Mouse (Mus musculus): ENCODE results near the gene Gm45234. TPM values are rescaled to one million over a fixed set of nuclear protein-coding genes. Genes with fewer than 3 reads are reported as not detected.
A peak's percentile ranks its signal among the peaks of the same experiment; 100 is the strongest.

Gene Gm45234
- polyA plus RNA-seq, 1 experiment from 2014 or later = not detected

DNA sequence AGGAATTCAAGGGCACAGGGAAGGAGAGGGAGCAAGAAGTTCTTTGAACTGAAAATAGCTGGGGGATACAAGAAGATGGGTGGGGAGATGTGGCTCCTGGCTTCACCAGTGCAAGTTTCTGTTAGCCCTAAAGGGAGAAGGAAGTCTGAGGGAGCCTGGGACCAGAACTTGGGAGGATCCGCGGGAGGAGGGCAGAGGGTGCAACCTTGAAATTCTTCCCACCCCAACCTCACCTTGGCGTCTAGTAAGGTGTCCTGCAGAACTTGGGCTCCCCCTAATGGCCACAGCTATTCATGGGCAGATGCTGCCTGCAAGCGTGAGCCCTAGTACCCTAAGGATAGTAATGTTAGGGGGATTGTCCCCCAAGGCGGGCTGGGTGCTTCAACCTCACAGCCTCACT, 3.4 kb upstream of the Gm45234 start:
- no peak for ATAC-seq (ENCODE audit: low FRiP score, low read depth)
- H3K4me3 ChIP-seq = no peak overlapping the region
- no peak overlapping the region for H3K9ac ChIP-seq
- WGBS = 1% methylated on average over 5 of the region's 5 CpGs
- no peaks in the 10 kb centered on the region for H3K36me3 ChIP-seq
- peak overlapping the region; percentile 88; the same call in 1 of the 2 replicates for H3K4me2 ChIP-seq
- H3K4me1 ChIP-seq (replicated peaks) = peaks cover 39% of the 10 kb centered on the region
- H3K27me3 ChIP-seq = no peaks in the 10 kb centered on the region
- peak overlapping the region; percentile 98 for H3K27ac ChIP-seq (replicated peaks)
- no peaks in the 10 kb centered on the region for H3K9me3 ChIP-seq

DNA sequence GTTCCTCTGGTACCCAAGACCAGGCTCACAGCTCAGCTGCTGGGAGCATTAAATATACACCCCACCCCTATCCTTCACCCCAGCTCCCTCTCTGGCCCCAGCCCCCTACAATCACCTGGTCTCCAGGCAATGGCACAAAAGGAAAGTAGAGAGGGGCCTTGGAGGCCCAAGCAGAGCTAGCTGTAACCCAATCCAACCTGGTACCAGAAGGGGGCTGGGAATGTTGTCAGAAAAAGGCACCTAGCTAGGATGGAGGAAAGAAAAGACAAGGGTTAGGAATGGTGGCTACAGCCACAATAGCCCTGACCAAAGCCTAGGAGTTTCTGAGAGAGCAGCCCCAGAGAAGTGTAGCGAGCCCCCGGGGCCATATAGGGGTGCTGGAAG, 3.0 kb upstream of the Gm45234 start:
- ATAC-seq (ENCODE audit: low FRiP score, low read depth) = no peak
- Histone ChIP-seq H3K4me3 (no peak overlapping the region), H3K9me3 (no peaks in the 10 kb centered on the region), H3K4me2 (peak overlapping the region; percentile 88), H3K4me1 (replicated peaks) (peaks cover 43% of the 10 kb centered on the region), H3K9ac (peak overlapping the region; percentile 24; the same call in 1 of the 2 replicates), H3K36me3 (no peaks in the 10 kb centered on the region), H3K27me3 (no peaks in the 10 kb centered on the region), H3K27ac (replicated peaks) (peak overlapping the region; percentile 98)
- WGBS = 43% methylated on average over 2 of the region's 2 CpGs

DNA sequence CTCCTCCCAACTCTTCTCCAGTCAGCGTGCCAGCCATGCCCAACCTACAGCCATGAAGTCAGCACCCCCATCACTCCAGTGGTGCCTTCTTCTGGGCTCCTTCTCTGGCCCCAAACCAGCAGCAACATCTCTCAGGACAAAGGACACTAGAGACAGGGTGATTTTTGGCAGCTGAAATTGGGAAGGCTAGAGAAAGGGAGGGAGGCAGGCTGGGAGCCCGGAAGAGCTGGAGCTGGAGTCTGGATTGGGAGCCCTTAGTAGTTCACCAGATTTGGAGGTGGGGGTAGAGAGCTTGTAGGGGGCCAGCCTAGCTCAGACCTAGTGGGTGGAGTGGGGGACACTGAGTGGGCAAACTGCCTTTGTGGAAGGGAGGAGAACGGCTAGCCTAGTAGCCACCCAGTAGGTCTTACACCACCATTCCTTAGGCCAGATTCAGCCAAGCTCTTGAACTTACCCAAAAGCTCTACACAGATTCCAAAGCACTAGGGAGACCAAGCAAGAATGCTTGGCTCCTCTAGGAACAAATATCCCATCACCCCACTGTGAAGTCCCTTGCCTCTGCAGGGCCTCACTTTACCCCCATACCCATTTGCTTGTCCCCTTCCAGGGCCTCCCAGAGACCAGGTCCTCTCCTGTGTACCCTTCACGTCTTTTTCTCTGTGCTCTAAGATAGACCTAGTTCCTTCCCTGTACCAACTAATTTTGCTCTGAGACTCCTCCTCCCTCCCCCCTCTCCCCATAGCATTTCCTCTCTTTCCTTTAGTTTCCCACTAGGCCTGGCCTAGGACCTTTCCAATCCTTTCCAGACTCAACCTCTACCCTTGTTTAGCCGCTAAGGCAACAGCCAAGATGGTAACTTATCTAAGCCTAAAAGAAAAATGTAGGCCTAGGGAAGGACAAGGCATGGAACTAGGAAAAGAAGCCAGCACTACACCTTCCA, 2.4 kb upstream of the Gm45234 start:
- peak overlapping the region; percentile 98 for H3K27ac ChIP-seq (replicated peaks)
- H3K4me1 ChIP-seq (replicated peaks) = peaks cover 50% of the 10 kb centered on the region
- H3K4me3 ChIP-seq = peak overlapping the region; percentile 87
- no peaks in the 10 kb centered on the region for H3K9me3 ChIP-seq
- peak overlapping the region; percentile 88 for H3K4me2 ChIP-seq
- H3K36me3 ChIP-seq = no peaks in the 10 kb centered on the region
- ATAC-seq (ENCODE audit: low FRiP score, low read depth) = peak; percentile 13
- no peaks in the 10 kb centered on the region for H3K27me3 ChIP-seq
- peak overlapping the region; percentile 88 for H3K9ac ChIP-seq
- 13% methylated on average over 5 of the region's 5 CpGs for WGBS

DNA sequence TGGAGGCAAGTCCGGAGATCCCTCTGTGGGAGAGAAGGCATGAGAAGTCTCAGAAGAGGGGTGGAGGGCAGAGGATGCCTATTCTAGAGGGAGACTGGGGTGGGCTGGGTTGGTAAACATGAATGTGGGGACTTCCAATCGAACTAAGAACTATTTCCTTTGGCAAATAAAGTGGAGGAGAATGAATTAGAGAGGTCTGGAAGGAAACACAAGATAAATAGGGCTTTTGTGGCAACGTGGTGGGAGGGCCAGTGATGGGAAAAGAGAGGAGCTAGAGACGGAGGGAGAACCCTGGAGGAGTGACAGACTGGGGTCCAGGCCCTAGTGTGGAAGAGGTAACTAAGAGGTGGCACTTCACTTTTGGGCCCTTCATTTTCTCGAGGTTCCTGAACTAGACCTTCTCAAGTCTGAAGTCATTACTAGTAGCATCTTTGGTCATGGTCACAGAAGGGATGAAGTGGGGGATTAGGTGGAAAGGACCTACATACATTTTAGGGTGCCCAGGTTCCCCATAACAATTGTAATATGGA, 1.6 kb upstream of the Gm45234 start:
- Histone ChIP-seq H3K4me2 (peak overlapping the region; percentile 88), H3K9me3 (no peaks in the 10 kb centered on the region), H3K9ac (peak overlapping the region; percentile 88), H3K4me3 (peak overlapping the region; percentile 87), H3K36me3 (no peaks in the 10 kb centered on the region), H3K27ac (replicated peaks) (peak overlapping the region; percentile 98), H3K27me3 (no peaks in the 10 kb centered on the region), H3K4me1 (replicated peaks) (peaks cover 56% of the 10 kb centered on the region)
- ATAC-seq (ENCODE audit: low FRiP score, low read depth) = no peak
- 3% methylated on average over 5 of the region's 5 CpGs for WGBS

DNA sequence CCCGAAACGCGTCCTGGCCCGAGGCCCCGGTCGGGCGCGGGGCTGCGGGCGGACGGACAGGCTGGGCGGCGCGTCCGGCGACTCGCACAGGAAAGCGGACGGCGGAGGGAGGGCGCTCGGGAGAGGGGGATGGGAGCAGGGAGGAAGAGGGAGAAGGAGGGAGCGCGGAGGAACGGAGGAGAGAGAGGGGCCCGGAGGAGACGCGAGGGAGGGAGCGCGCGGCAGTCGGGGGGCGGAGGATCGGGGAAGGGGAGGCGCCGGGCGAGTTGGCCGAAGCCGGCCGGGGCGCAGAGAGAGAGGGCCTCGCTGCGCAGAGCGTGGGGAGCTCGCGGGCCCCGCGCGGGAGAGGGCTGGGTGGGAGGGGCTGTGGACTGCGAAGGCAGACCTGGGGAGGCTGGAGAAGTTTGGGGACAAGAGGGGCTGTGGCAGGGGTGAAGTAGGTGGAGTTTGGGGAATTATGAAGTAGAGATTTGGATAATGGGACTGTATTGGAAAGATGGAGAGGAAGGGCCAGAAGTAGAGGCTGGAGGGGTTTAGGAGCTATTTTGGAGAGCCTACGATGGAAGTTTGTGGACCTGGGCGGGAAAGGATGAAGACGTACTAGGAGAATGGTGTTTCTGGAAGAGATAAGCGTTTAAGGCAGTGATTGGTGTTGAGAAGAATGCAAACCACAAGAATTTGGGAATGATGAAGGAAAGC, 980 bp upstream of the Gm45234 start:
- Histone ChIP-seq H3K9ac (peak overlapping the region; percentile 88), H3K9me3 (no peaks in the 10 kb centered on the region), H3K4me3 (peak overlapping the region; percentile 87), H3K4me1 (replicated peaks) (peaks cover 56% of the 10 kb centered on the region), H3K27me3 (no peaks in the 10 kb centered on the region), H3K27ac (replicated peaks) (peak overlapping the region; percentile 98), H3K4me2 (peak overlapping the region; percentile 88), H3K36me3 (no peaks in the 10 kb centered on the region)
- ATAC-seq (ENCODE audit: low FRiP score, low read depth) = peak; percentile 81
- WGBS = under 1% methylated on average over 53 of the region's 54 CpGs

DNA sequence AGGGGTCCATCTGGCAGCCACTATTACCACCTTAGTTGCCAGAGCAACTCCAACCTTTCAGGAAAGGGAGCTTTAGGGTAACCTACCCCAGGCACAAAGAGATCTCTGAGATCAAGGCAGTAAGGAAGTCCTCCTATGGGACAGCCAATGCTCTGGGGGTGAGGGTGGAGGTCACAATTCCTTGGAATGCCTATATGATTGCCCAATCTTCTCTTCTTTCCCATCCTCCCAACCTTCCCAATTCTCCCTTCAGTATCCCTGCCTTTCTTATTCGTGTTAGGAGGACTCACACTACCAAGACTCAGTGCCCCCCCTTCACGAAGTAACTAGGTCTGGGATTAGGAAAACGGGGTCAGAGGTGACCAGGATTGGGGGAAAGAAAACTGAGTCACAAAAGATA, 515 bp downstream of the Gm45234 start:
- Histone ChIP-seq H3K27me3 (no peaks in the 10 kb centered on the region), H3K4me1 (replicated peaks) (peaks cover 56% of the 10 kb centered on the region), H3K9me3 (no peaks in the 10 kb centered on the region), H3K36me3 (no peaks in the 10 kb centered on the region), H3K4me3 (peak overlapping the region; percentile 87), H3K9ac (peak overlapping the region; percentile 88), H3K4me2 (peak overlapping the region; percentile 88), H3K27ac (replicated peaks) (peak overlapping the region; percentile 98)
- no peak for ATAC-seq (ENCODE audit: low FRiP score, low read depth)
- WGBS = 0% methylated on average over 3 of the region's 3 CpGs

DNA sequence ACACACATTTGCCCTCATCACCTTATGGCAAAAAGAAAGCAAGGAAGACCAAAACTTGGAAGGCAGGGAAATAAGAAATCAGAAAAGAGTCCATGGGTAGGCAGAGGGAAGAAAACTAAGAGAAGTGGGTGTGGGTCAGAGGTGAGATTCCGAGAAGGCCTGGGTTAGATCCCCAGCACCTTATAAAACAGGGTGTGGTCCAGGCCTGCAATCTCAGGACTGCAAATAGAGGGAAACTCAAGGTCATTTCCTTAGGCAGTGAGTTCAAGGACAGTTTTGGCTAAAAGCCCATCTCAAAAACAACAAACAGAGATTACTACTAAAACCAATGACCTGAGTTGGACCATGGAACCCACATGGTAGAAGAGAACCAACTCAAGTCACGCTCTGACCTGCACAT, 2.0 kb downstream of the Gm45234 start:
- H3K4me3 ChIP-seq = no peak overlapping the region
- no peaks in the 10 kb centered on the region for H3K27me3 ChIP-seq
- H3K4me1 ChIP-seq (replicated peaks) = peaks cover 49% of the 10 kb centered on the region
- H3K27ac ChIP-seq (replicated peaks) = no peak overlapping the region
- ATAC-seq (ENCODE audit: low FRiP score, low read depth) = no peak
- H3K9me3 ChIP-seq = no peaks in the 10 kb centered on the region
- H3K4me2 ChIP-seq = peak overlapping the region; percentile 88
- no peak overlapping the region for H3K9ac ChIP-seq
- WGBS = 91% methylated on average over 2 of the region's 2 CpGs
- peaks cover 6% of the 10 kb centered on the region for H3K36me3 ChIP-seq

DNA sequence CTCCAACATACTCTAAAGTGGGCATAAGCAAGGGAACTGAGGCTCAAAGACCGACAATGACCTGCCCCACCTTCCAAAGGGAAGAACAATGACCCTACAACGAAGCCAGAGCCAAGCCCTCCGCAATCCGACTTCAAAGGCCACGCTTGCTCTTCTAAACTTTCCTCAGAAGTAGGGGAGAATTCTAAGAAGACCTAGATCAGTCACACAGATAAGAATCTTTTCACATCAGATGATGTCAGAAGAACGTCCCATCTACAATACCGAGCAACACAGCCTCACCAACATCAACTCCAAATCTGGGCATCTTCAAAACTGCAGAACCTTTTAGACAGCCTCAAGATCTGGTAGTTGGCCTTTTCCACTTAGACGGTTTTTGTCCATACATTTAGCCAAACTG, 5.4 kb downstream of the Gm45234 start:
- Histone ChIP-seq H3K27me3 (no peaks in the 10 kb centered on the region), H3K9ac (no peak overlapping the region), H3K4me2 (no peak overlapping the region), H3K4me1 (replicated peaks) (peaks cover 40% of the 10 kb centered on the region), H3K36me3 (peaks cover 22% of the 10 kb centered on the region), H3K27ac (replicated peaks) (no peak overlapping the region), H3K4me3 (no peak overlapping the region), H3K9me3 (no peaks in the 10 kb centered on the region)
- WGBS = 87% methylated on average over 8 of the region's 8 CpGs
- no peak for ATAC-seq (ENCODE audit: low FRiP score, low read depth)

DNA sequence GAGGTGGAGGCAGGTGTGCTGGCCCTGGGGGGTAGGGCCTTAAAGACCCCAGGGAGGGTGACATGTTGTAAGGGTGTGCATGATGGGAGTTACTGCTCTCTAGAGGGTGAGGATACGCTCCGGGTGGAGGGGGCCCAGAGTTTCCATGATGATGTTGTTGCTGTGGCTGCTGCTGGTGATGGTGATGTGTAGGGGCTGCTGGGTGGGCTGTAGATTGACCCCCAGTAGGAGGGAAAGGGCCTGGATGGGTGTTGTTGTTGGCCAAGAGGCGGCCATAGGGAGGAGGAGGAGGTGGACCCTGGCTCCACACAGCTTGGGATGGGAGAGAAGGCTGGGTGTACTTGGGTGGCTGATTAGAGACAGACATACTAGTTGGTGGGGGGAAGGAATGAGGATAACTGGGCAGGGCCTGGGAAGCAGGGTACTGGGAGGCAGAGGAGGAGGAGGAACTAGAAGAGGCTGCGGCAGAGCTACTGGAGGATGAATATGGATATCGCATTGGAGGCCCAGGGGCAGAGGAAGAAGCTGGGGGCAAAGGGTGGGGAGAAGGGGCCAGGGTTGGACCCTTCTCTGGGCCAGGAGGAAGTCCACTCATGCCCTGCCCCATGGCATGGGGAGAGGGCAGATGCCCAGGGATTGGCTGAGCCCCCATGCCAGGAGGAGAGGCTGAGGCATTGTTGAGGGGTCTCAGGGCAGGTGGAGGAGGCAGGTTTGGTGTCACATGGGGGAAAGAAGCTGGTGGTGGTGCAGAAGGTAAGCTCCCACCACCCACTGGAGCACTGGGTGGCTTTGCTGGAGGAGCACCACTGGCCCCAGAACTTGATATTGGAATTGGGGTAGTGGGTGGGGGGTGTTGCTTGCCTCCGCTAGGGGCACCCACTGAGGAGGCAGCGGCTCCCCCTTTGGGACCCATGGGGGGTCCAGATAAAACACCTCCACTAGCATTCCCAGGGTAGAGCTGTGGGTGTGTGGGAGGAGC, 8.9 kb downstream of the Gm45234 start:
- 0 out of 2 replicates have a peak, but pooled peaks have one; percentile 1 for ATAC-seq (ENCODE audit: low FRiP score, low read depth)
- H3K4me1 ChIP-seq (replicated peaks) = peaks cover 23% of the 10 kb centered on the region

DNA sequence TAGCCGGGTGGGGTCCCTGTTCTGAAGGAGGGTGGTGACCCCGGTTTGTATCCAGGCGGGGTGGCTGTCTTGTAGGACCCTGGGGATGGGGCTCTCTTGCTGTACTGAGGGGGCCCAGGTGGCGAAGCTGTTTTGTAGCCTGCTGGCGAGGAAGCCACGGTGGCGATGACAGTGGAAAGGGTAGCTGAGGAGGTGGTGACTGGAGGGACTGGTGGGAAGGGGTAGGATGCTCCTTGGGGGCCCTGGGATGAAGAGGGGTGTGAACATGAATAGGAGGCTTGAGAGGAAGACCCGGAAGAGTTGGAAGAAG, 9.6 kb downstream of the Gm45234 start:
- Histone ChIP-seq H3K9me3 (no peaks in the 10 kb centered on the region), H3K27me3 (no peaks in the 10 kb centered on the region), H3K4me3 (peak overlapping the region; percentile 44), H3K4me1 (replicated peaks) (peaks cover 28% of the 10 kb centered on the region), H3K4me2 (peak overlapping the region; percentile 93), H3K36me3 (peaks cover 48% of the 10 kb centered on the region), H3K27ac (replicated peaks) (peak overlapping the region; percentile 90), H3K9ac (peak overlapping the region; percentile 63)
- 11% methylated on average over 8 of the region's 8 CpGs for WGBS
- ATAC-seq (ENCODE audit: low FRiP score, low read depth) = peak; percentile 1

More for the DNA sequence above, 8.9 kb downstream of the Gm45234 start:
- H3K27ac ChIP-seq (replicated peaks) = peak overlapping the region; percentile 90
- peak overlapping the region; percentile 63; the same call in 1 of the 2 replicates for H3K9ac ChIP-seq
- no peaks in the 10 kb centered on the region for H3K27me3 ChIP-seq
- WGBS = 87% methylated on average over 7 of the region's 7 CpGs
- peak overlapping the region; percentile 93 for H3K4me2 ChIP-seq
- no peak overlapping the region for H3K4me3 ChIP-seq
- peaks cover 48% of the 10 kb centered on the region for H3K36me3 ChIP-seq
- H3K9me3 ChIP-seq = no peaks in the 10 kb centered on the region
